Mouse (Mus musculus) embryonic facial prominence, embryonic 10.5 days (tissue): ENCODE measurements around the gene Adcy2. TPM values are rescaled to one million over a fixed set of nuclear protein-coding genes. Genes with fewer than 3 reads are reported as not detected.

ENCODE experiments used
- DNase-seq: peaks from one replicate; pipeline ENCODE4 v3.0.0-alpha.2; 2017; ENCODE audit warnings: low spot score
- H3K27ac ChIP-seq: fragments of 300-500 bp; sonication (generic); replicated peaks from 2 replicates; pipeline ENCODE4 v1.5.1; 2016; ENCODE audit warnings: mild to moderate bottlenecking
- H3K27me3 ChIP-seq: fragments of 300-500 bp; sonication (generic); replicated peaks from 2 replicates; pipeline ENCODE4 v1.6.1; 2016; ENCODE audit warnings: low read depth, mild to moderate bottlenecking; ENCODE audit not compliant: poor library complexity, severe bottlenecking
- H3K36me3 ChIP-seq: fragments of 300-500 bp; sonication (generic); replicated peaks from 2 replicates; pipeline ENCODE4 v1.6.1; 2016; ENCODE audit warnings: mild to moderate bottlenecking, moderate library complexity
- H3K4me1 ChIP-seq: fragments of 300-500 bp; sonication (generic); 2 replicates; pipeline ENCODE4 v1.6.1; 2016
- H3K4me3 ChIP-seq: fragments of 300-500 bp; sonication (generic); 2 replicates; pipeline ENCODE4 v1.5.1; 2016; ENCODE audit warnings: mild to moderate bottlenecking, moderate library complexity
- H3K9me3 ChIP-seq: fragments of 300-500 bp; sonication (generic); 2 replicates; pipeline ENCODE4 v1.6.1; 2016; ENCODE audit warnings: mild to moderate bottlenecking
- WGBS: fragments of 180-500 bp; shearing (Covaris S2); methylation state at CpG from one replicate; pipeline ENCODE4 v1.1.7; 2016; 5-methylcytosine and 5-hydroxymethylcytosine counted together
- polyA plus RNA-seq: library from polyadenylated mRNA; unstranded; fragments of >200 nt; fragmentation: Nextera tagmentation; extraction: Ambion mirVana; gene quantifications from 2 replicates; pipeline ENCODE4 v1.2.1, GENCODE M21; 2016

Adcy2 gene
- polyA plus RNA-seq, 1 experiment from 2014 or later, result 0.66 TPM

GRCm38 (mm10) chr13:68793286-68793685, 206.1 kb downstream of the Adcy2 start:
- no peak for DNase-seq
- H3K27ac ChIP-seq, result no peak overlapping the region
- no peaks in the 10 kb centered on the region for H3K36me3 ChIP-seq
- no peaks in the 10 kb centered on the region for H3K9me3 ChIP-seq
- H3K27me3 ChIP-seq, result no peaks in the 10 kb centered on the region
- H3K4me3 ChIP-seq, result no peak overlapping the region
- no peaks in the 10 kb centered on the region for H3K4me1 ChIP-seq

GRCm38 (mm10) chr13:68787286-68788061, 211.9 kb downstream of the Adcy2 start:
- no peak for DNase-seq
- WGBS, result 92% methylated on average over 8 of the region's 8 CpGs
- Histone ChIP-seq H3K9me3 (no peaks in the 10 kb centered on the region), H3K27me3 (no peaks in the 10 kb centered on the region), H3K4me1 (no peaks in the 10 kb centered on the region), H3K4me3 (no peak overlapping the region), H3K36me3 (no peaks in the 10 kb centered on the region), H3K27ac (no peak overlapping the region)

- Histone ChIP-seq H3K9me3 (no peaks in the 10 kb centered on the region), H3K27me3 (no peaks in the 10 kb centered on the region), H3K36me3 (no peaks in the 10 kb centered on the region), H3K4me1 (no peaks in the 10 kb centered on the region), H3K4me3 (no peak overlapping the region), H3K27ac (no peak overlapping the region)
- 69% methylated on average over 1 of the region's 1 CpGs for WGBS
- no peak for DNase-seq
These were observed 216.2 kb downstream of the Adcy2 start for GRCm38 (mm10) chr13:68783096-68783495.

GRCm38 (mm10) chr13:68778011-68778672, 221.2 kb downstream of the Adcy2 start:
- Histone ChIP-seq H3K9me3 (no peaks in the 10 kb centered on the region), H3K27me3 (no peaks in the 10 kb centered on the region), H3K4me1 (no peaks in the 10 kb centered on the region), H3K36me3 (no peaks in the 10 kb centered on the region), H3K4me3 (no peak overlapping the region), H3K27ac (no peak overlapping the region)
- no peak for DNase-seq
- 86% methylated on average over 6 of the region's 6 CpGs for WGBS

- no peaks in the 10 kb centered on the region for H3K9me3 ChIP-seq
- no peaks in the 10 kb centered on the region for H3K27me3 ChIP-seq
- H3K4me3 ChIP-seq, result no peak overlapping the region
- H3K36me3 ChIP-seq, result no peaks in the 10 kb centered on the region
- DNase-seq, result no peak
- H3K27ac ChIP-seq, result no peak overlapping the region
- WGBS, result 51% methylated on average over 2 of the region's 2 CpGs
- H3K4me1 ChIP-seq, result no peaks in the 10 kb centered on the region
These were observed 225.6 kb downstream of the Adcy2 start for GRCm38 (mm10) chr13:68773599-68774211.

GRCm38 (mm10) chr13:68768588-68768987, 230.8 kb downstream of the Adcy2 start:
- no peak overlapping the region for H3K27ac ChIP-seq
- no peaks in the 10 kb centered on the region for H3K9me3 ChIP-seq
- no peaks in the 10 kb centered on the region for H3K27me3 ChIP-seq
- peaks cover 4% of the 10 kb centered on the region; the same call in 1 of the 2 replicates for H3K4me1 ChIP-seq
- H3K4me3 ChIP-seq, result no peak overlapping the region
- no peak for DNase-seq
- no peaks in the 10 kb centered on the region for H3K36me3 ChIP-seq
- 89% methylated on average over 3 of the region's 3 CpGs for WGBS

GRCm38 (mm10) chr13:68765896-68766578, 233.3 kb downstream of the Adcy2 start:
- Histone ChIP-seq H3K4me1 (peaks cover 4% of the 10 kb centered on the region; the same call in 1 of the 2 replicates), H3K27ac (no peak overlapping the region), H3K9me3 (no peaks in the 10 kb centered on the region), H3K36me3 (no peaks in the 10 kb centered on the region), H3K4me3 (no peak overlapping the region), H3K27me3 (no peaks in the 10 kb centered on the region)
- DNase-seq, result peak; percentile 9
- 75% methylated on average over 8 of the region's 8 CpGs for WGBS

GRCm38 (mm10) chr13:68764614-68765013, 234.7 kb downstream of the Adcy2 start:
- no peak overlapping the region for H3K4me3 ChIP-seq
- H3K9me3 ChIP-seq, result no peaks in the 10 kb centered on the region
- no peak for DNase-seq
- H3K27ac ChIP-seq, result no peak overlapping the region
- no peaks in the 10 kb centered on the region for H3K27me3 ChIP-seq
- peaks cover 4% of the 10 kb centered on the region; the same call in 1 of the 2 replicates for H3K4me1 ChIP-seq
- WGBS, result 79% methylated on average over 3 of the region's 3 CpGs
- H3K36me3 ChIP-seq, result no peaks in the 10 kb centered on the region

- Histone ChIP-seq H3K4me1 (no peaks in the 10 kb centered on the region), H3K4me3 (no peak overlapping the region), H3K27ac (no peak overlapping the region), H3K27me3 (no peaks in the 10 kb centered on the region), H3K36me3 (no peaks in the 10 kb centered on the region), H3K9me3 (0 out of 2 replicates have a peak, but pooled peaks cover 3% of the 10 kb centered on the region)
- 70% methylated on average over 9 of the region's 9 CpGs for WGBS
- peak; percentile 9 for DNase-seq
These were observed 249.5 kb downstream of the Adcy2 start for GRCm38 (mm10) chr13:68749801-68750200.

GRCm38 (mm10) chr13:68749370-68749769, 250.0 kb downstream of the Adcy2 start:
- DNase-seq, result no peak
- Histone ChIP-seq H3K4me3 (no peak overlapping the region), H3K36me3 (no peaks in the 10 kb centered on the region), H3K27ac (no peak overlapping the region), H3K27me3 (no peaks in the 10 kb centered on the region), H3K4me1 (no peaks in the 10 kb centered on the region), H3K9me3 (0 out of 2 replicates have a peak, but pooled peaks cover 3% of the 10 kb centered on the region)
- 81% methylated on average over 2 of the region's 2 CpGs for WGBS

GRCm38 (mm10) chr13:68745426-68745825, 253.9 kb downstream of the Adcy2 start:
- no peaks in the 10 kb centered on the region for H3K27me3 ChIP-seq
- 88% methylated on average over 5 of the region's 5 CpGs for WGBS
- no peaks in the 10 kb centered on the region for H3K36me3 ChIP-seq
- H3K4me1 ChIP-seq, result no peaks in the 10 kb centered on the region
- H3K9me3 ChIP-seq, result 0 out of 2 replicates have a peak, but pooled peaks cover 3% of the 10 kb centered on the region
- no peak overlapping the region for H3K27ac ChIP-seq
- no peak for DNase-seq
- H3K4me3 ChIP-seq, result no peak overlapping the region

- no peaks in the 10 kb centered on the region for H3K36me3 ChIP-seq
- H3K9me3 ChIP-seq, result no peaks in the 10 kb centered on the region
- no peaks in the 10 kb centered on the region for H3K27me3 ChIP-seq
- no peak overlapping the region for H3K4me3 ChIP-seq
- DNase-seq, result no peak
- no peaks in the 10 kb centered on the region for H3K4me1 ChIP-seq
- no peak overlapping the region for H3K27ac ChIP-seq
These were observed 286.7 kb downstream of the Adcy2 start for GRCm38 (mm10) chr13:68712661-68713060.
